Mouse (Mus musculus) liver, adult 2 months (tissue): ENCODE data around the gene Zfp219.

Experiments used
- CTCF ChIP-seq: fragments of 200-500 bp; IDR thresholded peaks from 2 replicates; pipeline ENCODE4 v1.5.1; 2011; ENCODE audit warnings: low read depth, low read length, control low read depth
- POLR2A ChIP-seq: fragments of 200-500 bp; IDR thresholded peaks from 2 replicates; pipeline ENCODE4 v1.6.1; 2011; ENCODE audit warnings: low read length, control low read depth; ENCODE audit not compliant: insufficient read depth; ENCODE audit errors: extremely low read depth

DNA sequence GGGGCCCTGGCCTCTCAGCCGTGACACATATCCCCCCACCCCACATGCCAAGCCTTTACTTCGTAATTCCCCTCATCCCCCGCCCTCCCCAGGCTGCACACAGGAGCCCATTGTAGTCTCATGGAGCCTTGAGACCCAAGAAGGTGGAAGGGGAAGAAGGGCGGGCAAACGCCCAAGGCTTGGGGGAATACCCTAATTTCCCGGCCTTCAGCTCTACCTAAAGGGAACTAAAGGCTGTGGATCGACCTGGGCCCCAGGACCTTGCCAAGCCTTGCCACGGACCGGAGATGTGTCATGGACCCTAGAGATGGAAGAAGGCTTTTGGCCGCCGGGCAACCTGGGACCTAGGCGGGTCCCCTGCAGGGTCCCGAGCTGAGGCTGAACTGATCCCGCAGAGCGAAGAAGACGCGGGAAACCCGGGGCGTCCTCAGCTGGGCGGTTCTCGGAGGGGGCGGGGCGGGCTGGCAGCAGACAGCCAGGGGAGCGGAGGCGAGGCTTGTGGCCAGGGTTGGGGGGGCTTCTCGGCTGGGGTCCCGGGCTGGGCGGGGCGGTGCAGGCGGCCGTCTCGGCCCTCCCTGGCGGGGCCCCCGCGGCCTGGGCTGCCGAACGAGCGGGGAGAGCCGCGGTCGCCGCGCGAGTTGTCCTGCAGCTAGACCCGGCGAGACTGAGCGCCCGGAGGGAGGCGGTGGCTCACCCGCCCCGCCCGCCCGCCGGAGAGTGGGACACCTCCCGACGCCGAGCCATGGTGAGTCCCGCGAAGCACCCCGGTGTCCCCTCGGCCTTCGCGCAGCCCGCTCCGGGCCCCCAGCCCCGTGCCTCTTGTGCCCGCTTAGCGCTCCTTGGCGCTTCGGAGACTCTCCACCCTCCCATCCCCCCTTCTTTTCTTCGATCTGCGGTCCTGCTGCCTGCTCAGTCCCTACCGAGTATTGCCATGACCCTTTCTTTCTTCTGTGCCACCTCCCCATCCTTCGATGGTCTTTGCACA is 36.0 kb downstream of the Zfp219 start, which contains the start of gene Arhgef40:
- TF ChIP-seq CTCF (no peak), POLR2A (no peak)
